Mouse (Mus musculus) hematopoietic stem cell, adult 5-6 weeks (primary cell): ENCODE results near the gene Zfp764. TPM values are rescaled to one million over a fixed set of nuclear protein-coding genes. Genes with fewer than 3 reads are reported as not detected.
"Not testable (repeated sequence)": the region's sequence is repeated elsewhere in the genome, so short reads cannot be mapped to it uniquely, and the experiment has no call there.

Experiments
- ATAC-seq, 2 experiments: fragments of 125-278 bp in 1 of 2; replicated peaks in 1 of 2; 2 replicates each; pipeline ENCODE4 v1.8.0; 2016 to 2017; ENCODE audit warnings: inconsistent platforms in 2 of 2, mild to moderate bottlenecking in 2 of 2, moderate number of reproducible peaks in 2 of 2, low read depth in 1 of 2, moderate TSS enrichment in 1 of 2; ENCODE audit not compliant: low FRiP score in 2 of 2, poor library complexity in 2 of 2, severe bottlenecking in 2 of 2, insufficient read depth in 1 of 2, low TSS enrichment in 1 of 2
- total RNA-seq: library from RNA; stranded (forward); fragments of 172-1452, 232-1000 nt; gene quantifications from 2 replicates; pipeline ENCODE4 v1.2.3, GENCODE M21; 2017

Zfp764 gene
- 13.1 and 13.9 TPM in 2 replicates for total RNA-seq

GRCm38 (mm10) chr7:127406002-127406987 is at the start of gene Zfp764:
Zfp764 (minus strand) TSS chr7:127406822.
- peak; percentile 90 to 92 for ATAC-seq

DNA sequence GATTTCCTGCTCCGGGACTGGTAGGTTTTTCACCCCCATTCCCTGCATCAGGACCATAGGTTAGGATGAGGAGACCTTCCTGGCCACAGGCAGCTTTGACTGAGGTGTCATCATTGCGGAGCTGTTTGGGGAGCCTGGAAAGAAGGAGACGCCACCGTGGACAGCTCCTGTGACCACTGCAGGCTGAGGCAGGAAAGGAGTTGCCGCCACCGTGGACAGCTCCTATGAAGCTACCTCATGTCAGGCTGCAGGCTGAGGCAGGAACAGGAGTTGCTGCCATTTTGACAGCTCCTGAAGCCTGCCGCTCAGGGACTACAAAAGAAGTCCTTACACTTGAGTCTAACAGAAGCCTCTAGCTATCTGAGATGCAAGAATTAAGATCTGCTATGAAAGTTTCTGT is 48.3 kb upstream of the Zfp764 start:
- no peak for ATAC-seq

- ATAC-seq: no peak
Observed at GRCm38 (mm10) chr7:127453056-127453455, 46.4 kb upstream of the Zfp764 start.

DNA sequence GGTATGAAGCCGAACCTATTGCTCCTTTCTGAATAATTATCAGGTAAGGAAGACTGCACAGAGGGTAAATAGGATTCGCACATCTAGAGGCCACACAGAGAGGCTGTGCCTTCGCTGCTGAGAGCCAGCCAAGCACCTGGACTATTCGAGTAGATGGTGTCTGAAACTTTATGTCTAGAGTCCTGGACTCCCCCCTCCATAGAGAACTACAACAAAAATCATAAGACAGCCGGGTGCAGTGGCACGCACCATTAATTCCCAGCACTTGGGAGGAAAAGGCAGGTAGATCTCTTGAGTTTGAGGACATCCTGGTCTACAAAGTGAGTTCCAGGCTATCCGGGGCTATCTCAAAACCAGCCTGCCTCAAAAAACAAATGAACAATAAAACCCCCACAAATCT is 43.3 kb upstream of the Zfp764 start:
- ATAC-seq: no peak

- ATAC-seq: peak; percentile 75 to 94
Observed at GRCm38 (mm10) chr7:127448521-127449300, 42.1 kb upstream of the Zfp764 start, which contains the start of gene Zfp689. Zfp689 (minus strand) TSS chr7:127449158.

GRCm38 (mm10) chr7:127443976-127444375 is 37.4 kb upstream of the Zfp764 start:
- no peak for ATAC-seq

GRCm38 (mm10) chr7:127437724-127438123 is 31.1 kb upstream of the Zfp764 start:
- no peak for ATAC-seq

DNA sequence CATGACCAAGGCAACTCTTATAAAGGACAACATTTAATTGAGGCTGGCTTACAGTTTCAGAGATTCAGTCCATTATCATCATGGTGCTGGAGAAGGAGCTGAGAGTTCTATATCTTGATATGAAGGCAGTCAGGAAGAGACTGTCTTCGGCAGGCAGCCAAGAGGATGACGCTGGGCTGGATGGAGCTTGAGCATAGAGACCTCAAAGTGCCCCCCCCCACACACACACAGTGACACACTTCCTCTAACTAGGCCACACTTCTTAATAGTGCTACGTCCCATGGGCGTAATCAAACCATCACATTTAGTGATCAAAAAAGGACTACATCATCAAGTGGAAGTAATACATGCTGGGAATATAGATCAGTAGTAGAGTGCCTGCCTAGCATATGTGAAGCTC is 28.6 kb upstream of the Zfp764 start:
- no peak for ATAC-seq

- ATAC-seq: no peak
Observed at GRCm38 (mm10) chr7:127426354-127426753, 19.7 kb upstream of the Zfp764 start.

DNA sequence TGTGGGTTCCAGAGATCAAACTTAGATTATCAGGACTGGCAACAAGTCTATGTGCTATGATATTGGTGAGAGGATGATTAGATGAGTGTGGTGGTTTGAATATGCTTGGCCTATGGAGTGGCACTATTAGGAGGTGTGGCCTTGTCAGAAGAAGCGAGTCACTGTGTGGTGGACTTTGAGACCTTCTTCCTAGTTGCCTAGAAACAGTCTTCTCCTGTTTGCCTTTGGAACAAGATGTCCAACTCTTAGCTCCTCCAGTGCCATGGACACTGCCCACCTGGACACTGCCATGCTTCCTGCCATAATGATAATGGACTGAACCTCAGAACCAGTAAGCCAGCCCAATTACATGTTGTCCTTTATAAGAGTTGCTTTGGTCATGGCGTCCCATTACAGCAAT is 19.3 kb upstream of the Zfp764 start:
- no peak for ATAC-seq

- ATAC-seq: no peak
Observed at GRCm38 (mm10) chr7:127425291-127425690, 18.7 kb upstream of the Zfp764 start.

GRCm38 (mm10) chr7:127422247-127422646 is 15.6 kb upstream of the Zfp764 start:
- peak in 1 of 2 experiments; percentile 29; a peak in 1 of 4 replicates for ATAC-seq

DNA sequence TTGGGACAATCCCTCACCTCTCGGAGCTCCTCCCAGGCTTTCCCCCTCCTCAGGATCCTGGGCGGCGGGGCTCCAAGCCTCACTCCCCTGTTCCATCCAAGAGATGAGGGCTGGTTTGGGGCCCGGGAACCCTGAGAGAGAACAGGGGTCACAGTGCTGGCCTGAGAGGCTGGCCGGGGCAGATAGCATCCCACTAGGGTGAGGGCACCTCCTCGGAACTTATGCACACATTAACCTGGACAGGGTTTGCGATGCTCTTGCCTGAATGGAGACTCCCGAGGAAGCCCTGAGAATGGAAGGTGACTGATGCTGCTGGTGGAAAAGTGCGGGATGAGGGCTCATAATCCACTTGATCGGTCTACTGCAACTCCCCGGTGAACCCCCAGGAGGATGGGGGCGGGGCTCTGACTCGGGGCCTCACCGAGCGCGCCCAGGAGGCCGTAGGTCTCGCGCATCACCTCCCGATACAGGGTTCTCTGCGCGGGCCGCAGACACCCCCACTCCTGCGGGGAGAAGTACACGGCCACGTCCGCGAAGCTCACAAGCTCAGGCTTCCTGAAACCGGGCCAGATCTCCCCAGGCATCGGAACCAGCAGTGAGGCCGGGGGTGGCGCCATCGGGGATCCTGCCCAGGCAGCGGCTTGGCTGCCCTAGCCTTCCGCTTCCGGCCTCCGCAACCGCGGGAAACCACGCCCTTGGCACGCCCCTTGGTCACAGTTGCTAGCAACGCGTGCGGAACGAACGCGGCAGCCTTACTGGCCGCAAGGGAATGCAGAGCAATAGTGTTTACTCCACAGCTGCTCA is 15.0 kb upstream of the Zfp764 start, which contains the start of gene Zfp688:
Gene Zfp688 (minus strand): TSS at position 681 of the 804 bp plus-strand sequence.
- ATAC-seq: peak; percentile 98

- no peak for ATAC-seq
Observed at GRCm38 (mm10) chr7:127411418-127411817, 4.8 kb upstream of the Zfp764 start.

GRCm38 (mm10) chr7:127404101-127404500 is 2.5 kb downstream of the Zfp764 start:
- not testable (repeated sequence) for ATAC-seq

DNA sequence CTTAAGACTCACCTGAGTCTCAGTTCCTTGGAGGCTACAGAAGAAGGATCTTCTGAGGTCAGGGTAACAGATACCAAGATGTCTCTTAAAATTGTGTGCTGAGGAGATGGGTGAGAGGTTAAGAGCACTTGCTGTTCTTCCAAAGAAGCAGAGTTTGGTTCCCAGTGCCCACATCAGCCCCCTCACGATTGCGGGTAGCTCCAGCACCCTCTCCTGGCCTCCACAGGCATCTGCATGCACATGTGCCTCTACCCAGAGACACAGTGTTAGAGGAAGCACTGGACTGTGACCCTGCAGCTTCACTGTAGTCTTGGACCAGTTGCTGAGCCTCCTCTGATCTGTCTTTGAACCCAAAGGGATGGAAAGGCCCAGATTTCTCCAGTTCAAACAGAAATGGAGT is 3.6 kb downstream of the Zfp764 start:
- ATAC-seq: no peak

GRCm38 (mm10) chr7:127400355-127400754 is 6.3 kb downstream of the Zfp764 start:
- ATAC-seq: no peak
